Mouse (Mus musculus) lung, postnatal 0 days (tissue): ENCODE measurements around the gene Ptgir. TPM values are rescaled to one million over a fixed set of nuclear protein-coding genes. Genes with fewer than 3 reads are reported as not detected.

ENCODE experiments used
- ATAC-seq: fragments of 200-750 bp; cut with Nextera tagmentation; 2 replicates; pipeline ENCODE4 v1.8.0; 2017; ENCODE audit warnings: moderate library complexity
- DNase-seq: peaks from one replicate; pipeline ENCODE4 v3.0.0-alpha.2; 2016; ENCODE audit warnings: low spot score
- H3K27ac ChIP-seq: fragments of 300-500 bp; sonication (generic); 2 replicates; pipeline ENCODE4 v1.5.1; 2014; ENCODE audit warnings: antibody characterized with exemption, mild to moderate bottlenecking, low read length, mixed read lengths
- H3K27me3 ChIP-seq: fragments of 300-500 bp; sonication (generic); replicated peaks from 2 replicates; pipeline ENCODE4 v1.6.1; 2014; ENCODE audit warnings: low read length, mixed read lengths; ENCODE audit not compliant: insufficient read depth
- H3K36me3 ChIP-seq: fragments of 300-500 bp; sonication (generic); 2 replicates; pipeline ENCODE4 v1.6.1; 2014; ENCODE audit warnings: low read length, mixed read lengths; ENCODE audit not compliant: insufficient read depth
- H3K4me1 ChIP-seq: fragments of 300-500 bp; sonication (generic); 2 replicates; pipeline ENCODE4 v1.6.1; 2014; ENCODE audit warnings: antibody characterized with exemption, low read depth, low read length, mixed read lengths; ENCODE audit not compliant: insufficient read depth
- H3K4me2 ChIP-seq: fragments of 300-500 bp; sonication (generic); replicated peaks from 2 replicates; pipeline ENCODE4 v1.6.1; 2014; ENCODE audit warnings: low read depth, mild to moderate bottlenecking, low read length, moderate library complexity, mixed read lengths
- H3K4me3 ChIP-seq: fragments of 300-500 bp; sonication (generic); 2 replicates; pipeline ENCODE4 v1.5.1; 2014; ENCODE audit warnings: low read depth, low read length
- H3K9ac ChIP-seq: fragments of 300-500 bp; sonication (generic); replicated peaks from 2 replicates; pipeline ENCODE4 v1.6.1; 2014; ENCODE audit warnings: low read depth, mild to moderate bottlenecking
- H3K9me3 ChIP-seq: fragments of 300-500 bp; sonication (generic); 2 replicates; pipeline ENCODE4 v1.6.1; 2016; ENCODE audit warnings: low read length, mixed read lengths
- CTCF ChIP-seq: IDR thresholded peaks from 2 replicates; pipeline ENCODE4 v1.5.1; 2016; ENCODE audit warnings: antibody characterized with exemption, mild to moderate bottlenecking
- EP300 ChIP-seq: IDR thresholded peaks from 2 replicates; pipeline ENCODE4 v1.6.1; 2016; ENCODE audit warnings: antibody characterized with exemption, mild to moderate bottlenecking, control low read depth
- WGBS: fragments of 180-500 bp; shearing (Covaris S2); extraction: QIAGEN DNeasy Blood & Tissue Kit; methylation state at CpG from one replicate; pipeline ENCODE4 v1.1.7; 2014; 5-methylcytosine and 5-hydroxymethylcytosine counted together
- polyA plus RNA-seq: library from polyadenylated mRNA; unstranded; fragments of >200 nt; fragmentation: Nextera tagmentation; extraction: Ambion mirVana; gene quantifications from 2 replicates; pipeline ENCODE4 v1.2.1, GENCODE M21; 2015

Ptgir gene
- polyA plus RNA-seq, 1 experiment from 2014 or later: 2.0 TPM

GRCm38 (mm10) chr7:16884334-16884733 lies 22.0 kb upstream of the Ptgir start:
- no peaks in the 10 kb centered on the region for H3K4me1 ChIP-seq
- no peak overlapping the region for H3K4me2 ChIP-seq
- TF ChIP-seq EP300: no peak
- TF ChIP-seq CTCF: no peak
- H3K36me3 ChIP-seq: no peaks in the 10 kb centered on the region
- 67% methylated on average over 4 of the region's 4 CpGs for WGBS
- no peak for DNase-seq
- no peak overlapping the region for H3K27ac ChIP-seq
- no peaks in the 10 kb centered on the region for H3K9me3 ChIP-seq
- H3K27me3 ChIP-seq: peaks cover 10% of the 10 kb centered on the region
- no peak overlapping the region for H3K9ac ChIP-seq
- no peak overlapping the region for H3K4me3 ChIP-seq
- no peak for ATAC-seq

GRCm38 (mm10) chr7:16885271-16885776 lies 21.0 kb upstream of the Ptgir start:
- ATAC-seq (peak; percentile 40), DNase-seq (no peak)
- no peak overlapping the region for H3K9ac ChIP-seq

GRCm38 (mm10) chr7:16885905-16886304 lies 20.4 kb upstream of the Ptgir start:
- no peak for DNase-seq
- Histone ChIP-seq H3K4me1 (no peaks in the 10 kb centered on the region), H3K9ac (no peak overlapping the region), H3K9me3 (no peaks in the 10 kb centered on the region), H3K27me3 (peaks cover 10% of the 10 kb centered on the region), H3K4me3 (no peak overlapping the region), H3K36me3 (no peaks in the 10 kb centered on the region), H3K27ac (no peak overlapping the region), H3K4me2 (no peak overlapping the region)
- WGBS: 59% methylated on average over 57 of the region's 59 CpGs
- ATAC-seq: no peak
- no peak for TF ChIP-seq EP300
- TF ChIP-seq CTCF: no peak

More at GRCm38 (mm10) chr7:16885271-16885776, 21.0 kb upstream of the Ptgir start:
- Histone ChIP-seq H3K36me3 (no peaks in the 10 kb centered on the region), H3K27ac (no peak overlapping the region), H3K4me2 (peak overlapping the region; percentile 42), H3K4me1 (no peaks in the 10 kb centered on the region), H3K27me3 (peaks cover 10% of the 10 kb centered on the region), H3K9me3 (no peaks in the 10 kb centered on the region), H3K4me3 (peak overlapping the region; percentile 26)
- 23% methylated on average over 53 of the region's 95 CpGs for WGBS
- TF ChIP-seq EP300 (no peak), CTCF (no peak)

- peaks cover 24% of the 10 kb centered on the region for H3K27me3 ChIP-seq
- no peak overlapping the region for H3K4me2 ChIP-seq
- DNase-seq (peak; percentile 54), ATAC-seq (no peak)
- no peaks in the 10 kb centered on the region for H3K36me3 ChIP-seq
- no peak overlapping the region for H3K4me3 ChIP-seq
- TF ChIP-seq EP300 (no peak), CTCF (no peak)
- 35% methylated on average over 6 of the region's 6 CpGs for WGBS
- H3K9me3 ChIP-seq: no peaks in the 10 kb centered on the region
- H3K9ac ChIP-seq: no peak overlapping the region
- H3K4me1 ChIP-seq: 0 out of 2 replicates have a peak, but pooled peaks cover 3% of the 10 kb centered on the region
- peak overlapping the region; percentile 66 for H3K27ac ChIP-seq
Measured at GRCm38 (mm10) chr7:16890536-16890935, 15.8 kb upstream of the Ptgir start.

GRCm38 (mm10) chr7:16890944-16891343 lies 15.3 kb upstream of the Ptgir start:
- DNase-seq: peak; percentile 93
- no peak for TF ChIP-seq CTCF
- Histone ChIP-seq H3K27ac (peak overlapping the region; percentile 69), H3K4me1 (0 out of 2 replicates have a peak, but pooled peaks cover 3% of the 10 kb centered on the region), H3K4me2 (no peak overlapping the region; the same call in 1 of the 2 replicates), H3K36me3 (no peaks in the 10 kb centered on the region), H3K9me3 (no peaks in the 10 kb centered on the region), H3K9ac (no peak overlapping the region), H3K4me3 (no peak overlapping the region), H3K27me3 (peaks cover 21% of the 10 kb centered on the region)
- 2% methylated on average over 20 of the region's 23 CpGs for WGBS
- ATAC-seq: peak; percentile 83

- H3K9ac ChIP-seq: no peak within 1 kb of the TSS
- WGBS: under 1% methylated on average over 27 of the region's 30 CpGs
- TF ChIP-seq CTCF: peak; percentile 99
- no peak for TF ChIP-seq EP300
- H3K4me2 ChIP-seq: peak within 1 kb of the TSS; percentile 59
- H3K4me3 ChIP-seq: peak within 1 kb of the TSS; percentile 26; the same call in 1 of the 2 replicates
- ATAC-seq (peak; percentile 83), DNase-seq (peak; percentile 93)
- peaks cover 15% of the 10 kb centered on the region for H3K27me3 ChIP-seq
- no peaks in the 10 kb centered on the region for H3K9me3 ChIP-seq
- H3K27ac ChIP-seq: peak within 1 kb of the TSS; percentile 69
- no peaks in the 10 kb centered on the region for H3K36me3 ChIP-seq
- H3K4me1 ChIP-seq: 0 out of 2 replicates have a peak, but pooled peaks cover 3% of the 10 kb centered on the region
Measured at GRCm38 (mm10) chr7:16891641-16892351, 14.5 kb upstream of the Ptgir start, which contains the start of gene Gng8. Gng8 (plus strand) TSS chr7:16891786.
